Mouse (Mus musculus) liver, embryonic 12.5 days (tissue): Measurements from ENCODE around the gene Nfia. TPM values are rescaled to one million over a fixed set of nuclear protein-coding genes. Genes with fewer than 3 reads are reported as not detected.

ENCODE experiments used
- ATAC-seq: fragments of 200-750 bp; cut with Nextera tagmentation; 2 replicates; pipeline ENCODE4 v1.8.0; 2017; ENCODE audit warnings: moderate number of reproducible peaks, mild to moderate bottlenecking, moderate library complexity
- H3K27ac ChIP-seq: fragments of 300-500 bp; sonication (generic); 2 replicates; pipeline ENCODE4 v1.5.1; 2016; ENCODE audit warnings: mild to moderate bottlenecking
- H3K27me3 ChIP-seq: fragments of 300-500 bp; sonication (generic); replicated peaks from 2 replicates; pipeline ENCODE4 v1.6.1; 2016; ENCODE audit warnings: mild to moderate bottlenecking, moderate library complexity
- H3K36me3 ChIP-seq: fragments of 300-500 bp; sonication (generic); 2 replicates; pipeline ENCODE4 v1.6.1; 2016; ENCODE audit warnings: mild to moderate bottlenecking, moderate library complexity
- H3K4me1 ChIP-seq: fragments of 300-500 bp; sonication (generic); 2 replicates; pipeline ENCODE4 v1.6.1; 2016
- H3K4me2 ChIP-seq: fragments of 300-500 bp; sonication (generic); 2 replicates; pipeline ENCODE4 v1.6.1; 2016; ENCODE audit warnings: mild to moderate bottlenecking, moderate library complexity
- H3K4me3 ChIP-seq: fragments of 300-500 bp; sonication (generic); 2 replicates; pipeline ENCODE4 v1.5.1; 2016; ENCODE audit warnings: mild to moderate bottlenecking, moderate library complexity
- H3K9ac ChIP-seq: fragments of 300-500 bp; sonication (generic); 2 replicates; pipeline ENCODE4 v1.6.1; 2016; ENCODE audit warnings: mild to moderate bottlenecking, moderate library complexity
- H3K9me3 ChIP-seq: fragments of 300-500 bp; sonication (generic); replicated peaks from 2 replicates; pipeline ENCODE4 v1.6.1; 2016; ENCODE audit warnings: mild to moderate bottlenecking, moderate library complexity
- WGBS: fragments of 180-500 bp; shearing (Covaris S2); methylation state at CpG from one replicate; pipeline ENCODE4 v1.1.7; 2016; ENCODE audit not compliant: insufficient replicate concordance; 5-methylcytosine and 5-hydroxymethylcytosine counted together
- polyA plus RNA-seq: library from polyadenylated mRNA; unstranded; fragments of >200 nt; fragmentation: Nextera tagmentation; extraction: Ambion mirVana; gene quantifications from 2 replicates; pipeline ENCODE4 v1.2.1, GENCODE M21; 2016

The Nfia gene
- polyA plus RNA-seq, 1 experiment from 2014 or later: 3.8 TPM

GRCm38 (mm10) chr4:97832279-97832640, 59.7 kb downstream of the Nfia start:
- H3K4me2 ChIP-seq: no peak overlapping the region

DNA sequence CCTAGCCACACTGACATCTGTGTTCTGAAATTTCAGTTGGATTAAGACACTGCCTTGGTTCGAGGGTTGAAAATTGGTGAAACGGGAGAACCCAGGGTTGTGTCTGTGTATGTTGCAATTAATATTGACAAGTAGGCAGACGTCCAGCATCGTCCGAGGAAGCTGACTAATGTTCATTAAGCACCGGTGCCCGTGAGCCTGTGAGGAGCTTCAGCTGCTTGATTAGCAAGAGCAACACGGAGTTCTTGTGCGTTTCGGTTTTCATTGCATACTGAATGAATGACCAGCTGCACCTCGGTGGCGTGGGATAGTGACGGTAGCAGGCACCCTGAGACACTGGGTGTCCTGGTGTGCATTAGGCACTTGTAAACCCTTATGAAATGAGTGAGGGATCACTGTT, 64.3 kb downstream of the Nfia start:
- H3K9ac ChIP-seq: no peak overlapping the region
- no peak overlapping the region for H3K4me2 ChIP-seq
- no peak overlapping the region for H3K27ac ChIP-seq
- H3K4me1 ChIP-seq: peaks cover 18% of the 10 kb centered on the region
- peaks cover 5% of the 10 kb centered on the region; the same call in 1 of the 2 replicates for H3K27me3 ChIP-seq
- H3K9me3 ChIP-seq: no peaks in the 10 kb centered on the region
- no peak overlapping the region for H3K4me3 ChIP-seq
- no peaks in the 10 kb centered on the region for H3K36me3 ChIP-seq
- ATAC-seq: no peak
- 77% methylated on average over 13 of the region's 13 CpGs for WGBS

More at GRCm38 (mm10) chr4:97832279-97832640, 59.7 kb downstream of the Nfia start:
- no peaks in the 10 kb centered on the region for H3K9me3 ChIP-seq
- no peak overlapping the region for H3K9ac ChIP-seq
- 0 out of 2 replicates have a peak, but pooled peaks cover 4% of the 10 kb centered on the region for H3K4me1 ChIP-seq
- H3K27me3 ChIP-seq: 0 out of 2 replicates have a peak, but pooled peaks cover 5% of the 10 kb centered on the region
- WGBS: 66% methylated on average over 4 of the region's 4 CpGs
- H3K36me3 ChIP-seq: no peaks in the 10 kb centered on the region
- H3K27ac ChIP-seq: no peak overlapping the region
- no peak for ATAC-seq
- no peak overlapping the region for H3K4me3 ChIP-seq

DNA sequence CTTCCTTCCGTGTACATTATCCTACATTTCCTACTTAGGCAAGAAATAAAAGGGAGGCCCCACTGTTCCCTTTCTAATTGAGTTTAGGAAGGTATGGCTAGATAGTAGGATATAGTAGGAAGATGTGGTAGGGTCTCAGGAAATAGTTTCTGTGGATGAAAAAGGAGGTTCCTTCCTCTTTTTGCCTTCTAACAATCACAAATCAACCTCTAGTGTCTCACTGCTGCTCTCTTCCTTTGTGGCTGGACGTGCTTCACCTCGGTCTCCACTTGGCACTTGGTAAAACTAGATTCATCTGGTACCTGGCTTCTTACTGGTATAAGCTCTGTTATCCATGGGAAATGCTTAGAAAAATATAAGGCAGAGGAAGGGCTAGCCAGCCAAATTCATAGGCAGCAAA, 65.2 kb downstream of the Nfia start:
- no peak for ATAC-seq
- Histone ChIP-seq H3K4me3 (no peak overlapping the region), H3K4me1 (peaks cover 18% of the 10 kb centered on the region), H3K27me3 (peaks cover 5% of the 10 kb centered on the region; the same call in 1 of the 2 replicates), H3K36me3 (no peaks in the 10 kb centered on the region), H3K27ac (no peak overlapping the region), H3K9me3 (no peaks in the 10 kb centered on the region), H3K4me2 (no peak overlapping the region), H3K9ac (no peak overlapping the region)
- 30% methylated on average over 3 of the region's 3 CpGs for WGBS

DNA sequence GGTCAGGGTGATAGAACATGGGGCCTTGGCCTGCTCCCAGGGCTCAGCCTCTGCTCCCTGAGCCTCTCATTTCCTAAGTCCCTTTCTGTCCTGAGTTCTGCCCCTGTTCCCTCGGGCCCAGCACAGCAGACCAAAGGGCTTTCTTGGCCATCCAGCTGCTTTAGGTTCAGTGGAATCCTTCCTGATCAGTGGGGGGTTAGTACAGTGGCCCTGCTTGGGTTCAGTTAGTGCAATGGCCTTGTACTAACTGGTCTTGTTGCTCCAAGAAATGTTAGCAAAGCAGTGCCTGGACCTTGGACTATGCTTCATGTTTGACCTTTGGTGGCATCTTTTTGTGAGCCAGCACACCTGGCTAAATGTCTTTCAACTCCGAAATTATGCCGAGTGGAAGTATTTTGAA, 66.1 kb downstream of the Nfia start:
- WGBS: 47% methylated on average over 3 of the region's 3 CpGs
- H3K4me3 ChIP-seq: no peak overlapping the region
- H3K27me3 ChIP-seq: peaks cover 5% of the 10 kb centered on the region; the same call in 1 of the 2 replicates
- no peaks in the 10 kb centered on the region for H3K9me3 ChIP-seq
- no peak for ATAC-seq
- no peak overlapping the region for H3K4me2 ChIP-seq
- H3K9ac ChIP-seq: no peak overlapping the region
- H3K27ac ChIP-seq: peak overlapping the region; percentile 22; the same call in 1 of the 2 replicates
- peaks cover 18% of the 10 kb centered on the region for H3K4me1 ChIP-seq
- no peaks in the 10 kb centered on the region for H3K36me3 ChIP-seq

DNA sequence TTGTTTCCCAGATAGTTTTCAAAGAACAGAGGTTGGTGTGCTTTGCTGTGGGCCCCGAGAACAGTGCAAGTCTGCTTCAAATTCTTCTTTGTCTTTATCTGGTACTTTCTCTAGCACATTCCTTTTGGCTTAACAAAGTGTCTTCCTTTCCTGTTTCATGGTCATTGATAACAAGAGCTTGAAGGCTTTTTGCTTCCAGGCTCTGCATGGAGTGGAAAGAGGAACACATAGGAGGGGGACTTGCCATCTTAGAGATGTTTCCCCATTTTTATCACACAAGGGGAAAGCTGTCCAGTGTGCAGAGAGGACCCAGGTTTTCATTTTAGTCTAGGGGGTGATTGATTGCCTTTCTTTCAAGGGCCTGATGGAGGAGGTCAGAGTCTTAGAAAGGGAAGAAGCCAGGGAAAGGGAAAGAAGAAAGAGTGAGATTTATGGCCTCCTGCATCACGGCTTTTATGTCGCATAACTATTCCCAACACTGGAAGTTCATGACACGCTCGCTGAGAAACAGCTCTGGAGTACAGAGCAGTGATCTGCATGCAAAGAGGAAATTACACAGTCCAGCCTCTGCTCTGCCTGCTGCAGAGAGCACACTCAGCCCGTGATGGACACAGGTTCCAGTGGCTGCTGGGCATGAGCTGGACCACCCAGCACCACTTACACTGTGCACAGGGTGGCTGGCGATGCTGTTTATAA, 67.0 kb downstream of the Nfia start:
- Histone ChIP-seq H3K4me1 (peaks cover 18% of the 10 kb centered on the region), H3K27me3 (no peaks in the 10 kb centered on the region; the same call in 1 of the 2 replicates), H3K4me2 (no peak overlapping the region), H3K27ac (0 out of 2 replicates have a peak overlapping the region, but pooled peaks have one; percentile 20), H3K4me3 (no peak overlapping the region), H3K36me3 (no peaks in the 10 kb centered on the region), H3K9me3 (no peaks in the 10 kb centered on the region), H3K9ac (no peak overlapping the region)
- 51% methylated on average over 7 of the region's 7 CpGs for WGBS
- no peak for ATAC-seq

GRCm38 (mm10) chr4:97840227-97841062, 67.9 kb downstream of the Nfia start:
- Histone ChIP-seq H3K27me3 (no peaks in the 10 kb centered on the region; the same call in 1 of the 2 replicates), H3K36me3 (no peaks in the 10 kb centered on the region), H3K4me2 (no peak overlapping the region), H3K27ac (0 out of 2 replicates have a peak overlapping the region, but pooled peaks have one; percentile 20), H3K9ac (no peak overlapping the region), H3K4me3 (no peak overlapping the region), H3K9me3 (no peaks in the 10 kb centered on the region), H3K4me1 (peaks cover 18% of the 10 kb centered on the region)
- ATAC-seq: 0 out of 2 replicates have a peak, but pooled peaks have one; percentile 42
- WGBS: 63% methylated on average over 8 of the region's 8 CpGs

DNA sequence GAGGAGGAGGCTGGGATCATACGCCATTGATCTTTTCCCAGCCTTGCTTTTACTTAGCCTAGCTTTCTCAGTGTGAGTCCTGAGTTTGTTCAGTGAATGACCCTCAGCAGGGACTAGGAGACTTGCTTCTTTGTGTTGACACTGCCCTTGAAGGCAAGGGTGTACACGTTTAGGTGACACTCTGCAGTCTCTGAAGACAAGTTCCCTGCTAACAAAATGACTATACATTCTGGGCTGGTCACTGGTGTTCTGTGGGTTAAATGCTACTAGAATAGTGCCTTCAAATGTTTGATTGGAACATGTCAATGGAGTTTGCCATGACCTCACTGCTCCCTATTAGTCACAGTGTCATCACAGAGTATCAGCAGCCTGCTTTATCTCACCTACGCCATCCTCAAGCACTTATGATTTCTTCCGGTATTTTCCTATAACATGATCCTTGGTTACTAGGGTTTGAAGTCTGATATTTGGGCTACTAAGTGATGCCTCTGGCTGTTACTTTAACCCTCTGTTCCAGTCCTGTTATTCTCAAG, 68.6 kb downstream of the Nfia start:
- 67% methylated on average over 4 of the region's 4 CpGs for WGBS
- Histone ChIP-seq H3K36me3 (no peaks in the 10 kb centered on the region), H3K9ac (no peak overlapping the region), H3K4me2 (no peak overlapping the region), H3K27ac (no peak overlapping the region), H3K9me3 (no peaks in the 10 kb centered on the region), H3K4me1 (peaks cover 18% of the 10 kb centered on the region), H3K27me3 (no peaks in the 10 kb centered on the region; the same call in 1 of the 2 replicates), H3K4me3 (no peak overlapping the region)
- ATAC-seq: no peak

DNA sequence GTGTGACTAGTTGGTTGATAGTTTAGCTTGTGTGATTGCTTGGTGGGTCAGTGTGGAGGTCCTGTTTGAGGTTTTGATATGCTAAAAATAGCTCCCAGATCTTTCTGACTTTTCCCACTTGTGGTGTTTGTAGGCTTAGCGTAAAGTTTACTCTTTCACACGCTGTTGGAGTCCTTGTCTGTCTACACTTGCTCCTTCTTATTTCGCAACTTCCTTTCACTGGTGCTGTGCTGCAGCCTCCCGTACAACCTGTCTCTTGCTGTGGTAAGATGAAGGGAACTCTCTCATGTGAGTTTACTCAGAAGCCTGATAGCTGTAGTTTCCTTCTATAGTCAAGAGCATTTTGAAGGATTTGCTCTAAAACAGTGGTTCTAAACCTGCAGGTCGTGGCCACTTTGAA, 69.2 kb downstream of the Nfia start:
- Histone ChIP-seq H3K4me1 (peaks cover 18% of the 10 kb centered on the region), H3K27me3 (no peaks in the 10 kb centered on the region; the same call in 1 of the 2 replicates), H3K9ac (no peak overlapping the region), H3K4me3 (no peak overlapping the region), H3K36me3 (no peaks in the 10 kb centered on the region), H3K4me2 (no peak overlapping the region), H3K27ac (no peak overlapping the region), H3K9me3 (no peaks in the 10 kb centered on the region)
- 28% methylated on average over 5 of the region's 5 CpGs for WGBS
- ATAC-seq: no peak

DNA sequence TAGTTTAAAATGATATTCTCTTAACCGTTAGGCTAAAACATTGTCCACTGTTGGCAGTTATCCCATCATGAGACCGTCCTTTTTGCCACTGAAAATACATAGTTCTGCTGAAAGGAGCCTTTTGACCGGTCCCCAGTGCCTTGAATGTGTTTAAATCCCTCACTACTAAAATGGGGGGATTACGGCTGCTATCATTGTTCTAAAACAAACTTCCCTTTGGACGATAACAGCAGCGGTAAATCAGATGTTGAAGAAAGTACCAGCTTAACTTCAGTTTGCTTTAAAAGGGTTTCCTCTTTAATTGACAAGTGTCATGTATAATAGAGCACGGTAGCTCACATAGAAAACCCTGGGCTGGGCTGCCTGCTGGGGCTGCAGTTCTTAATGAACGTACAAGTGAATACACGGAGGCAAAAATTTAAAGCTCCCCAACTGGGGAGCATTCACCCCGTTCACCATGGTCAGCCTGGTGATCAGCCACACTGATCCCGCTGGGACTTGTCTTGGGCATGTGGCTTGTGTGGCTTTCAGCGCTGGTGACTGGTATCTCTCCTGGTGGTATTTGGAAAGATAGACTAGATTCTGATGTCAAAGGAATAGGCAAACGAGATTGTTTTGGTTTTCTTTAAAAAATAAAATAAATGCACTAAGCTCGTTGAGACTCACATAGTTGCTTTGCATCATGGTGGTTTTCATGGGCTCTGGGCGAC, 71.6 kb downstream of the Nfia start:
- no peak overlapping the region for H3K4me2 ChIP-seq
- WGBS: 66% methylated on average over 15 of the region's 15 CpGs
- no peak overlapping the region for H3K9ac ChIP-seq
- no peak for ATAC-seq
- H3K36me3 ChIP-seq: no peaks in the 10 kb centered on the region
- no peak overlapping the region for H3K4me3 ChIP-seq
- H3K9me3 ChIP-seq: no peaks in the 10 kb centered on the region
- H3K4me1 ChIP-seq: peaks cover 10% of the 10 kb centered on the region; the same call in 1 of the 2 replicates
- no peaks in the 10 kb centered on the region; the same call in 1 of the 2 replicates for H3K27me3 ChIP-seq
- H3K27ac ChIP-seq: no peak overlapping the region

DNA sequence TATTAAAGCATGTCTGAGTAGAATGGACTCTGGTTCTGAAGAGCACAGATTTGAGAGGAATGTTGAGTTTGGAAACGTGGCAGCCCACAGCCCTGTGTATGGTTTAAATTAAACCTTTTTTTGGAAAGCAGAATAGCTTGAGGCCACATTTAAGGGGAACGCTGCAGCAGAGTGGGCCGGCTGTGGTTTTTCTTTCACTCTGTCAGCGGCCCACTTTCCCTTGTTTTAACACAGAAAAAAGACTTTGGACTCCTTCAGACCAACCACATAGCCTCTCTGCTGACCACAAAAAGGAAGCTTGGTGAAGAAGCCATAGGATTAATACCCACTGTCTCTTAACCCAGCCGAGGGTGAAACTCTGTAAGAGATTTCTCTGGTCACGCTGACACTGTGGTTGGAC, 72.4 kb downstream of the Nfia start:
- H3K4me3 ChIP-seq: no peak overlapping the region
- H3K9me3 ChIP-seq: no peaks in the 10 kb centered on the region
- no peaks in the 10 kb centered on the region; the same call in 1 of the 2 replicates for H3K27me3 ChIP-seq
- no peak for ATAC-seq
- peaks cover 4% of the 10 kb centered on the region; the same call in 1 of the 2 replicates for H3K4me1 ChIP-seq
- H3K36me3 ChIP-seq: no peaks in the 10 kb centered on the region
- H3K4me2 ChIP-seq: no peak overlapping the region
- H3K9ac ChIP-seq: no peak overlapping the region
- 10% methylated on average over 6 of the region's 6 CpGs for WGBS
- H3K27ac ChIP-seq: no peak overlapping the region

DNA sequence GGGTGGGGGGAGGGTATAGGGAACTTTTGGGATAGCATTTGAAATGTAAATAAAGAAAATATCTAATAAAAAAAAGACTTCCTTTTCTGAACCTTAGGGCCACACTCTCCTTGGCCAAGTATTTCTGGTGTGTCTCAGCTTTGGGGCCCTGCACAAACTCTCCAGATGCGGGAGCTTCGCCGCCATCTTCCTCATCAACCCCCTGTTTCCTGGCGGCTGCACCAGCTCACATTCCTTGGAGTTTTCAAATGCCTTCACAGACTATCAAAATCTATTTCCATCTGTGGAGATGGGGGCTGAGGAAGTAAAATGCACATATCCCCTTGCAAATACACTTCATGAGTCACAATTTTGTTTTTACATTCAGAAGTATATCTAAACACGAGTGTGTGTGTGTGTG, 75.1 kb downstream of the Nfia start:
- Histone ChIP-seq H3K4me1 (no peaks in the 10 kb centered on the region), H3K36me3 (no peaks in the 10 kb centered on the region), H3K27me3 (no peaks in the 10 kb centered on the region; the same call in 1 of the 2 replicates), H3K4me2 (no peak overlapping the region), H3K27ac (no peak overlapping the region), H3K9ac (no peak overlapping the region), H3K4me3 (no peak overlapping the region), H3K9me3 (no peaks in the 10 kb centered on the region)
- ATAC-seq: no peak
- 61% methylated on average over 5 of the region's 5 CpGs for WGBS
